Mouse (Mus musculus): ENCODE data around the gene Creb5.

DNA sequence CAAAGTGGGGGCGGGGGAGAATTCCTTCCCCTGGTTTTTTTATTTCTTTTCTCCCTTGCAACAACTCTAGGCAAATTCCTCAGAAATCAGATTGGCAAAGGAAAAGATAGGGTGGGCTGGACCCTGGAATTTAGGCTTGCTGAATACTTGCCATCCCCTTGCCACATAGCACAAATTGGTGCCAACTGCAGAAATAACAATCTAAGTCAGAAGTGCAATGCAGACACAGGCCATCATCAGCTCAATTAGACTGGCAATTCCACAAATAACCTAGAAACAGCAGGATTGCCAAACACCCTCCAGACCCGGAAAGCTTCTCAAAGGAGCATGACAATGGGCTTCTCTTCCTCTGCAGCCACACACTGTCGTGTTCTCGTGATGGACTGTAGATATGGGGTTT lies 15.4 kb upstream of the Creb5 start:
- TF ChIP-seq POLR2A (IDR thresholded peaks at IDR 0.05; ENCODE audit: extremely low read depth, insufficient read depth, low read length) (no peak), CTCF (IDR thresholded peaks at IDR 0.05; ENCODE audit: extremely low read depth, insufficient read depth, low read length) (no peak)

All from cortical plate, adult 2 months (tissue).